In genomic region chr17:36958884-36959283, GRCm38 (mm10) we compare ENCODE assay signal across 8 mouse cellular contexts. TPM values are rescaled to one million over a fixed set of nuclear protein-coding genes. Genes with fewer than 3 reads are reported as not detected.
DNase-seq lines count a peak whose midpoint lies in the region; ATAC-seq and TF ChIP-seq lines count a peak whose summit lies in the region.

No protein-coding gene starts in this region.

- no peak overlapping the region for H3K27ac ChIP-seq in neural tube, embryonic 11.5 days (ENCODE audit: low read depth, low read length)
- peak overlapping the region; percentile 47 for H3K27ac ChIP-seq in intestine, postnatal 0 days (ENCODE audit: low read depth, low read length)
- H3K27ac ChIP-seq in neural tube, embryonic 12.5 days, result no peak overlapping the region

- WGBS in neural tube, embryonic 11.5 days, result 13% methylated on average over 12 of the region's 12 CpGs
- 8% methylated on average over 12 of the region's 12 CpGs for WGBS in intestine, postnatal 0 days
- 10% methylated on average over 12 of the region's 12 CpGs for WGBS in neural tube, embryonic 12.5 days

- no peak for ATAC-seq in CD4-positive, CD25-positive, alpha-beta regulatory T cell, adult 4 months
- ATAC-seq in neural tube, embryonic 11.5 days (ENCODE audit: insufficient read depth, low FRiP score, low TSS enrichment), result 0 out of 2 replicates have a peak, but pooled peaks have one; percentile 13
- ATAC-seq in intestine, postnatal 0 days, result no peak
- ATAC-seq in neural tube, embryonic 12.5 days (ENCODE audit: low FRiP score, low read depth), result peak; percentile 21; the same call in 1 of the 2 replicates

- no peaks in the 10 kb centered on the region for H3K27me3 ChIP-seq in neural tube, embryonic 11.5 days (ENCODE audit: control insufficient read depth, insufficient read depth, low read length)
- H3K27me3 ChIP-seq in intestine, postnatal 0 days (replicated peaks; ENCODE audit: control insufficient read depth, insufficient read depth, low read length), result no peaks in the 10 kb centered on the region
- no peaks in the 10 kb centered on the region for H3K27me3 ChIP-seq in neural tube, embryonic 12.5 days (replicated peaks)

- DNase-seq in CD4-positive, CD25-positive, alpha-beta regulatory T cell, adult 2 months (ENCODE audit: low read depth, low spot score), result peak; percentile 29
- DNase-seq in neural tube, embryonic 11.5 days (ENCODE audit: low spot score), result no peak
- DNase-seq in neural tube, embryonic 10.5 days (ENCODE audit: extremely low spot score, low spot score), result no peak
- DNase-seq in embryo, embryonic 11 days, result no peak
- DNase-seq in thymus, postnatal 10 days (ENCODE audit: low spot score in 2 of 2), result no peak

- peak overlapping the region; percentile 74 for H3K4me3 ChIP-seq in neural tube, embryonic 11.5 days (ENCODE audit: low read depth, low read length)
- H3K4me3 ChIP-seq in intestine, postnatal 0 days (ENCODE audit: low read depth, low read length), result peak overlapping the region; percentile 56
- peak overlapping the region; percentile 61 for H3K4me3 ChIP-seq in neural tube, embryonic 12.5 days

- no peak for TF ChIP-seq CTCF in intestine, postnatal 0 days (IDR thresholded peaks at IDR 0.05; ENCODE audit: low read depth)

- H3K4me2 ChIP-seq in neural tube, embryonic 11.5 days (ENCODE audit: low read depth), result peak overlapping the region; percentile 81
- H3K4me2 ChIP-seq in intestine, postnatal 0 days (replicated peaks; ENCODE audit: low read depth), result peak overlapping the region; percentile 75
- peak overlapping the region; percentile 84 for H3K4me2 ChIP-seq in neural tube, embryonic 12.5 days (replicated peaks)

- H3K9ac ChIP-seq in neural tube, embryonic 11.5 days (ENCODE audit: low read length), result peak overlapping the region; percentile 76
- H3K9ac ChIP-seq in intestine, postnatal 0 days (ENCODE audit: low read depth, low read length), result peak overlapping the region; percentile 74
- peak overlapping the region; percentile 77 for H3K9ac ChIP-seq in neural tube, embryonic 12.5 days

- no peaks in the 10 kb centered on the region for H3K36me3 ChIP-seq in neural tube, embryonic 11.5 days (ENCODE audit: control insufficient read depth, insufficient read depth, low read length)
- H3K36me3 ChIP-seq in intestine, postnatal 0 days (ENCODE audit: control insufficient read depth, insufficient read depth), result peaks cover 9% of the 10 kb centered on the region
- peaks cover 7% of the 10 kb centered on the region; the same call in 1 of the 2 replicates for H3K36me3 ChIP-seq in neural tube, embryonic 12.5 days

- H3K9me3 ChIP-seq in neural tube, embryonic 11.5 days (ENCODE audit: control insufficient read depth, low read length), result no peaks in the 10 kb centered on the region
- no peaks in the 10 kb centered on the region for H3K9me3 ChIP-seq in intestine, postnatal 0 days (ENCODE audit: control insufficient read depth)
- H3K9me3 ChIP-seq in neural tube, embryonic 12.5 days, result no peaks in the 10 kb centered on the region

- H3K4me1 ChIP-seq in neural tube, embryonic 11.5 days (ENCODE audit: control insufficient read depth, insufficient read depth, low read length), result peaks cover 11% of the 10 kb centered on the region
- H3K4me1 ChIP-seq in intestine, postnatal 0 days (replicated peaks; ENCODE audit: control insufficient read depth, insufficient read depth, low read length), result peaks cover 4% of the 10 kb centered on the region; the same call in 1 of the 2 replicates
- peaks cover 11% of the 10 kb centered on the region for H3K4me1 ChIP-seq in neural tube, embryonic 12.5 days

RNA-seq across cellular contexts. Expression of gene Znrd1as, which starts 0.5 kb away (rescaled TPM):
- 1 to 10 TPM; 5.5 to 8.2 TPM for polyA plus RNA-seq in CD4-positive, CD25-positive, alpha-beta regulatory T cell, adult 4 months (2017; shearing (Covaris generic))
- 7.8 and 8.1 TPM in 2 replicates for polyA plus RNA-seq in neural tube, embryonic 11.5 days (2014; fragmentation: Nextera tagmentation; extraction: Ambion mirVana)
- 5.6 and 6.4 TPM in 2 replicates for polyA plus RNA-seq in intestine, postnatal 0 days (2015; fragmentation: Nextera tagmentation; extraction: Ambion mirVana)
- polyA plus RNA-seq in neural tube, embryonic 12.5 days (2016; fragmentation: Nextera tagmentation; extraction: Ambion mirVana), result 6.0 and 6.2 TPM in 2 replicates

RNA-seq across cellular contexts. Expression of gene Znrd1, which starts 0.5 kb away (rescaled TPM):
- polyA plus RNA-seq in CD4-positive, CD25-positive, alpha-beta regulatory T cell, adult 4 months (2017; shearing (Covaris generic)), result 10 to 100 TPM; 67.9 to 82.1 TPM
- 84.7 and 90.2 TPM in 2 replicates for polyA plus RNA-seq in neural tube, embryonic 11.5 days (2014; fragmentation: Nextera tagmentation; extraction: Ambion mirVana)
- polyA plus RNA-seq in intestine, postnatal 0 days (2015; fragmentation: Nextera tagmentation; extraction: Ambion mirVana), result 59.1 and 60.1 TPM in 2 replicates
- polyA plus RNA-seq in neural tube, embryonic 12.5 days (2016; fragmentation: Nextera tagmentation; extraction: Ambion mirVana), result 72.3 and 82.2 TPM in 2 replicates

RNA-seq across cellular contexts. Expression of gene Ppp1r11, which starts 7.3 kb away (rescaled TPM):
- 100 to 1,000 TPM; 196 to 201 TPM for polyA plus RNA-seq in CD4-positive, CD25-positive, alpha-beta regulatory T cell, adult 4 months (2017; shearing (Covaris generic))
- 151 and 162 TPM in 2 replicates for polyA plus RNA-seq in neural tube, embryonic 11.5 days (2014; fragmentation: Nextera tagmentation; extraction: Ambion mirVana)
- polyA plus RNA-seq in intestine, postnatal 0 days (2015; fragmentation: Nextera tagmentation; extraction: Ambion mirVana), result 91.6 and 96.1 TPM in 2 replicates
- polyA plus RNA-seq in neural tube, embryonic 12.5 days (2016; fragmentation: Nextera tagmentation; extraction: Ambion mirVana), result 147 and 155 TPM in 2 replicates

RNA-seq across cellular contexts. Expression of gene Rnf39, which starts 16.2 kb away (rescaled TPM):
- not detected for polyA plus RNA-seq in CD4-positive, CD25-positive, alpha-beta regulatory T cell, adult 4 months (2017; shearing (Covaris generic))
- polyA plus RNA-seq in neural tube, embryonic 11.5 days (2014; fragmentation: Nextera tagmentation; extraction: Ambion mirVana), result 0.93 and 1.1 TPM in 2 replicates
- 1.7 and 2.2 TPM in 2 replicates for polyA plus RNA-seq in intestine, postnatal 0 days (2015; fragmentation: Nextera tagmentation; extraction: Ambion mirVana)
- polyA plus RNA-seq in neural tube, embryonic 12.5 days (2016; fragmentation: Nextera tagmentation; extraction: Ambion mirVana), result 0.41 and 1.3 TPM in 2 replicates

RNA-seq across cellular contexts. Expression of gene 2410137M14Rik, which starts 22.2 kb away (rescaled TPM):
- polyA plus RNA-seq in CD4-positive, CD25-positive, alpha-beta regulatory T cell, adult 4 months (2017; shearing (Covaris generic)), result not detected
- not detected in 2 replicates for polyA plus RNA-seq in neural tube, embryonic 11.5 days (2014; fragmentation: Nextera tagmentation; extraction: Ambion mirVana)
- not detected in 2 replicates for polyA plus RNA-seq in intestine, postnatal 0 days (2015; fragmentation: Nextera tagmentation; extraction: Ambion mirVana)
- 0.47 TPM in 1 of 2 replicates, not detected in the other for polyA plus RNA-seq in neural tube, embryonic 12.5 days (2016; fragmentation: Nextera tagmentation; extraction: Ambion mirVana)

Comparison
In these comparisons a context has a peak if more than half of its experiments do, and no peak if none do; other contexts are left out.
1. ATAC-seq: peak in neural tube, embryonic 11.5 days (single experiment) and neural tube, embryonic 12.5 days (single experiment); none in CD4-positive, CD25-positive, alpha-beta regulatory T cell, adult 4 months (single experiment) and intestine, postnatal 0 days (single experiment).
2. Peak in every context shown above with its lines, with median percentiles within 50 percentile points of each other: H3K4me2 ChIP-seq, H3K4me3 ChIP-seq and H3K9ac ChIP-seq.